Mouse (Mus musculus) heart, adult 2 months (tissue): ENCODE measurements around the gene Psap.

ENCODE experiments used
- CTCF ChIP-seq: fragments of 200-600 bp; IDR thresholded peaks from 2 replicates; pipeline ENCODE4 v1.8.1; 2022; ENCODE audit warnings: antibody characterized with exemption, mild to moderate bottlenecking, moderate library complexity
- EP300 ChIP-seq: fragments of 200-500 bp; IDR thresholded peaks from 2 replicates; pipeline ENCODE4 v1.6.1; 2011; ENCODE audit warnings: low read depth, low read length, control low read depth; ENCODE audit not compliant: insufficient read depth
- POLR2A ChIP-seq: fragments of 200-500 bp; IDR thresholded peaks from 2 replicates; pipeline ENCODE4 v1.6.1; 2011; ENCODE audit warnings: mild to moderate bottlenecking, low read depth, low read length, control low read depth; ENCODE audit not compliant: insufficient read depth

- TF ChIP-seq CTCF: no peak
- 0 out of 2 replicates have a peak, but pooled peaks have one; percentile 35 for TF ChIP-seq POLR2A
- peak; percentile 90 for TF ChIP-seq EP300
These were observed 15.0 kb upstream of the Psap start for GRCm38 (mm10) chr10:60262386-60262785.
